Mouse (Mus musculus): Measurements from ENCODE around the gene Cdyl2.

The Cdyl2 gene

DNA sequence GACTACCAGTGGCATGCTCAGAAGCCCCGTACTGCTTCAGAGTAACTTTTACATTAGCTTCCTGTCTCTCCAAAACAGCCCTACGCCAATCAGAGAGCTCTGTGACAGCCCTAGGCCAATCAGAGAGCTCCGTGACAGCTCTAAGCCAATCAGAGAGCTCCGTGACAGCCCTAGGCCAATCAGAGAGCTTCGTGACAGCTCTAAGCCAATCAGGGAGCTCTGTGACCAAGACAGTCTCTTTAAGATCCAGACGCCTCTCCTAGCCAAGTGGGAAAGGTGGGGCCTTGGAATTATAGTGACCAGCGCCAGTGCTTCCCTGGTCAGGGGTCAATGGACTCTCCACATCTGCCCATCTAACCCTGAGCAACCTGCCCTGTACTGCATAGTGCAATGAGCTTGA is 62.2 kb downstream of the Cdyl2 start:
- no peak for DNase-seq

DNA sequence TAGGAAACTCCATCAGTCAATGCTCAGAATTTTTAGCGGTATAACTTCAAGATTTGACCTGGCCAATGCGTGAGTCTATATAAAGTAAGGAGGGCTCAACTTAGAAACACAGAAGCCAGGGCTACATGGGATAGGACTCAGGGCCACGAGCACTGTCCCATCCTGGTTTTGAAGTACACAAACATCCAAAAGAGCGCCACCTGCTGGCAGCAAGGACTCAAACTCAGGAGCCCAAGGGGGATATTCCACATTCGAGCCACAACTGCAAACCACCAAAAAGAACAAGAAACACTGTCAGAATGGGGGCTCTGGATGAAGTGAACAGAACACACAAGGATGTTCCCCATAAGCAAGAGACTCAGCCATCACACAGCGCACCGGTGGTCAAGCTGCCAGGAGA is 63.8 kb downstream of the Cdyl2 start:
- no peak for DNase-seq

DNA sequence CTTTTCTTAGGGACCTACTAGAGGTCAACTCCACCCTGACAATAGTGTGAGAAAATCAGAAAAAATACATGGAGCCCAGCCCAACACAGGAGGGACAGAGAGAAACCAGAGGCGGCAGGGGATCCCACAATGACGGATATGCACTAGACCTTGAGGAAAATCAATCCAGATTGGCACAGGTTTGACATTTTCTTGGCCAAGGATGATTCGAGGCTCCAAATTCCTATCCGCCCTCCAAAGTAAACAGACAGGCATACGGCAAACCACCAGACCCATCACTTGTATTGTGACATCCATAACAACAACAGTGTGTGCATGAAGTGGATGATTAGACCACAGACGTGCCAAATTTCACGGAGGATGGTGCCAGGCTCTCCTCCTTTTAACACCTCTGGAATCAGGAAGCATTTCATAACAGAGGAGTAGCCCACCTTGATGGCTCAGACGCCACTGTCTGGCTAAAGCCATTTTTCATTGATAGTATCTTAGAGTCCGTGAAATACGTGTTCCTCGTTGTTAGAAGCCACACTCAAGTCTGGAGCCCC is 65.9 kb downstream of the Cdyl2 start:
- DNase-seq, result no peak

DNA sequence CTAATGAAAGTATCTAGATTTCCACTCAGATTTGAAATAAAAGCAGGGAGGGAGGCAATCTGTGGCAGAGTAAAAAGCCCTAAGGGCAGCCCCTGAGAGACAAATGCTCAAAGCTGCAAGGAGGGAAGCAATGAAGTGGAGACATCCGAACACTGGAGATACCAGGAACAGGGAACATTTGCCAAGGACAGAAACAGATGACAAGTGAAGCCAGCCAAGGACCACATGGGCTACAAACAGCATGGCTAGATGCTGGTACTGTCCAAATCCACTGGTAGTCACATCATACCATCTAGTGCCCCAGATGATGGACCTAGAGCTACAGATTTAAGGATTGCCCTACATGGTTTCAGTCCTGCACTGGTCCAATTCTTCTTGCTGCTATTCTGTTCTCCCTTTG is 71.3 kb downstream of the Cdyl2 start:
- DNase-seq, result no peak

DNA sequence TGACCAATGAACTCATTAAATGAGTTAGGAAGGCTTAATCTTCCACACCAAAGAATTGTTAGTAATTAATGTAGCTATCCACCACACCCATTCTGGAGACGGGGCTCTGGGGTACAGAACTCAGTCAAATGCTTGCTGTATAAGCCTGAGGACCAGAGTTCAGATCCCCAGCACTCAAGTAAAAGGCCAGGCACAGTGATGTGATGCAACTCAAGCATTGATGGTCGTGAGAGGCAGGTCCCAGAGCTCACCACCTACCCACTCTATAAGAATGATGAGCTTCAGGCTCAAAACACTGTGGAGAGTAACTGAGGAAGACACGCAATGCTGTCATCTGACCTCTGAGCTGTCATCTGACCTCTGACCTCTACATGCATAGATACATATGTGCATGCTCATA is 76.0 kb downstream of the Cdyl2 start:
- no peak for DNase-seq

DNA sequence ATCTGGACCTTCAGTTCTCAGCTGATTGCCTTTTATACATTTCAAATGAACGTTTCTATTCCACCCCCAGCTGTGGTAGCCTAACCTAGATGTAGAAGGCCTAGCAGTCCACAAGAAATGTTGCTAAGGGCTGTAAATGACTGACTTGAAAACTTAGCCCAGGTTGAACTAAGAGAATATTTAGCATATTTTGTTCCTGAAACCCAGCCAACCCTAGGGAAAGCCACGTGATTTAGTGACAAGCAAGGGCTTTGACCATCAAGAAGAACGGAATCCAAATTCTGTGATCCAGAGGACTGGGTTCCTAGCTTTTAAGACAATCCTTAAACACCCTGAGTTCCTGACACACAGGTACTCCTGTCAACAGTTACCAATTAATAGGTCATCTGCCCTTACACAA is 77.9 kb downstream of the Cdyl2 start:
- DNase-seq, result no peak

DNA sequence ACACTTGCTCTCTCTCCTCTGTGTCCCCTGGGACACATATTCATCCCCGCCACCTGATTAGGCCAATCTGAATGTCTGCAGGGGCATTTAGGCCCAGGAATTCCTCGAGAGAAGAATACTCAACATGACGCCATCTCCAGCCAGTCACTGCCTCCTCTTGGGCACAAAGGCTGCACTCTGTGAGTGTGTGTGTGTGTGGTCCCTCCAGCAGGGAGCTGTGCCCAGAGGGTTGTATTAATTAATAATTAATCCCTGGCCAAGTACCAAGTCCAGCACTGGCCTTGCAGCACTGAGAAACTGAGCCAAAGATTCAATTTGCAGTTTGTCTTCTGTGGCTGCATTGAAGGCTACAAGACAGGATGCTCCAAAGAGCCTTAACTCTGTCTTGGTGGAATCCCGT is 79.8 kb downstream of the Cdyl2 start:
- no peak for DNase-seq

DNA sequence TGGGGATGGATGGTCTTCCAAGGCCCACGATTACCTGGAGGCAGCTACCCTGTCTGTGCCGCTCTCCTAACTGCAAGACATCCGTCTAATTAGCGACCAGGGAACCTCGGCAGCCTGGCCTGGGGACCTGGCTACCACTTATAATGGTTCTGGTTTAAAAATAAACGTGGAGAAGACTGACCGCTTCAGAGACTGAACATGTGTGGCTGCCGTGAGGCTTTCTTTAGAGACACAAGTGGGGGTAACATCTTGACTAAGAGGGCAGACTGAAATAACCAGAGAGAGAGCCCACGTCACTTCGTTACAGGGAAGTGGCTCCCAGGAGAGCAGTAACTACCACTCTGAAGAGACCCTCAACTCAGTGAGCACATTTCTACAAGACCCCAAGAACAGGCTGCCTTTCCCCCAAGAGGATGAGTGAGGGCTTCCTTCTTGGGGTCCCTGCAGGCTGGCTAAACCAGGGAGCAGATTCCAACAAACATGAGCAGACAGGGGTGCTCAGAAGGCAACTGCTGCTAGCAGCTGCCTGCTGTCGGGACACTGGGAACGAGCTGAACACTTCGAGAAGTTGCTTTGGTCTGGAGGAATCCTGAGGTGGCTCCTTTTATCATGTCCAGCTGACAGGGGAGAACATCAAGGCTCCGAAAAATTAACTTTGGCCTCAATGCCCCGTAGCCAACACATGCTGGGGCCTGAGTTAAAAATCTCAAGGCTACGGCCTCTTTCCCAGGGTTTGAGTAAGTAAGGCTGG is 82.6 kb downstream of the Cdyl2 start:
- no peak for DNase-seq

DNA sequence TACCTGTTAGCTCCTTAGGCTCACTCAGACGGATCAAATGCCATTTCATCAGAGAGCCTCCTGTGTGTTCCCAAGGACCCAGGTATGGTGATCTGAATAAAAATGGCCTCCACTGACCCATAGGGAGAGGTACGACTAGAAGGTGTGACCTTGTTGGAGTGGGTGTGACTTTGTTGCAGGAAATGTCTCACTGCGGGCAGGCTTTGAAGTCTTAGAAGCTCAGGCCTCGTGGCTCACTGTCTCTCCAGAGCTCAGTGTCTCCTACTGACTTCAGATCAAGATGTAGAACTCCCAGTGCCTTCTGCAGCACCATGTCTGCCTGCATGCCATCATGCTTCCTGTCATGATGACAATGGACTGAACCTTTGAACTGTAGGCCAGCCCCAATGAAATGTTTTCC is 87.4 kb downstream of the Cdyl2 start:
- DNase-seq, result no peak

DNA sequence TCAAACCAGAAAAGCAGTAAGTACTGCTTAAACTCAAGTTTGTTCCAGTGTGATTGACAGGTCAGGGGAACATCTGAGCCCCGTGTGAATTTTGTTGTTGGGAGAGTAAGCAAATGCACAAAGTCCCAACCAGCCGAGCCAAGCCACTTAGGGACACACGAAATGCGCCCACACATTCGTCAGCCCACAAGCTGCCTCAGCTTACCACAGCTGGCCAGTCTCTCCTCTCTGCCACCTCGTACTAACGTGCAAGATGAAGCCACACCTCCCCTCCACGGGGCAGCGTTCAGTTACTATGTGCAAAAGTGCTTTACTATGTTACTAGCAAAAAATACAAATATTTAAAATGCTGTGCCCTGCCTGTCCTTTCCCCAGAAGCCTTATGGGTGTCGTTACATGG is 91.9 kb downstream of the Cdyl2 start:
- no peak for DNase-seq

DNA sequence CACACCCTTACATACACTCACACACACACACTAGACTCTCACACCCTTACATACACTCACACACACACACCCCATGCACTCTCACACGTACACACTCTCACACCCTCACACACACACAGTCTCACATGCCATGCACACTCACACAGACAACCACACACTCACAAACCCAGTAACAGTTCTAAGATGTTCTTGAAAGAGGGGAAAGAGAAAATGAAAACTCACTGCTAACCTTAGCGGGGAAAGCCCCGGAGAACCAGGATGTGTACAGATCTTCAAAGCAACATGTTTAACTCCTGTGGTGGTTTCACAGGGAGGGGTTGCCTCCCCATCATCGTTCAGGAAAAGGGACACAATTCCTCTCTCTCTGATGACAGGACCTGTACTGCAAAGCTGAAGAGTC is 94.8 kb downstream of the Cdyl2 start:
- no peak for DNase-seq

DNA sequence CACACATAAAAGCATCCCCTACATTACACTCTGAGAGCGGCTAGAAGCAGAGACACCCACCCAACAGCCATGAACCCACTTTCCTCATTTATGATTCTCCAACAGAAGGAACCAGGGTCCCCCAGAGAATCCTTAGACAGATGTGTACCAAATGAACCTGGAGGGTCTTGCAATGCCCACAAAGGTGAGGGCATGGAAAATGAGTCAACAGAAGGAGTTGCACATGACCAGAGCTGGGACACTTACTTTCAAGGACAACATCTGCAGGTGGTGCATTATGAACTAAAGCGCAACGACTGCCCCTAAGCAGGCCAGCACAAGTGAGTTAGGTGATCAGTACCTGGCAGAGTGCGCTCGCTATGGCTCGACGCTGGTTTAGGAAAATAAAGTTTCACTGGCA is 95.6 kb downstream of the Cdyl2 start:
- DNase-seq, result no peak

DNA sequence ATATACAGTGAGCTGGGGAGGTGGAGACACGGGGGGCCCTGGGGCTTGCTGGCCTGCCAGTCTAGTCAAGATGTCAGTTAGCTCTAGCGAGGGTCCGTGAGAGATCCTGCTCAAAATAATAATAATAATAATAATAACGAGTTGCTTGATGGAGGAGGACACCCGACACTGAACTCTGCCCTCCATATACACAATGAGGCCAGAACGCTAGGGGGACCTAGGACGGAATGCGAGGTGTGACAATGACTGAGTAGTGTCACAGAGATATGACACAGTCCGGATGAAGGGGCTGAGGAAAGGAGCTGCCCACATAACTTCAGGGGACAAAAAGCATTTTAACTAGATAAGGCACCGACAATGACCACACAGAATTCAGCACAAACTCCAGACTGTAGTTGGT is 96.4 kb downstream of the Cdyl2 start:
- no peak for DNase-seq

DNA sequence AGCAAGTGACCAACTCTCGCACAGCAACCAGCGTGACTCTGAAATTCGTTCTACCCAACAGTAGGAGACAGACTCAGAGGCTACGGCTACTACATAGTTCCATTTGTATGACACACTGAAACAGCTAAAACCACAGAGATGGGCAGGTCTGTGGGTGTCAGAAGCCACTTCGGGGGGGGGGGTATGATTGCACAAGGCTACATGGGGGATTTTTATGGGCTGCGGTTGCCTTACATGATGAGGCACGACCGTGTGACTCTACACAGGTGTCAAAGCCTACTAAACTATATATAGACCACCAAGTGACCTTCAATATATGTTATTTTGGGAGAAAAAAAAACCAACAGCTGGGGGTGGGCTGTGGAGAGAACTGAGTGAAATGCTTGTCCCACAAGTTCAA is 96.8 kb downstream of the Cdyl2 start:
- DNase-seq, result no peak

DNA sequence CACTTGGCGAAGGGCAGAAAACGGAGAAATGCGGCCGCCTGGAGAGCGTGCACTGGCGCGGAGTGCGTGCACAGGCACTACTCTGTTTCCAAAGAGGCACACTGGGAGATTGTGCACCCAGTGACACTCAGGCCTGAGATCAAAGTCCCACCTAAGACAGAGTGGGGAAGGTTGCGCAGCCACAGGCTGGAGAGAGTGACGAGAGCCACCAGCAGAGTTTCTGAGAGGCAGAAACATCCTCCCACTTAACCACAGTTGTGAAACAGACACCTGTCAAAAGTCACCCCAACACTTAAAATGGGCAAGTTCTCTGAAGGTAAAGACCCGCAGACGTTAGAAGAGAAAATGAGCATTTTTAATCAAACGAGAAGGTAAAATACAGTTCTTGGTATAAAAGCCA is 97.5 kb downstream of the Cdyl2 start:
- no peak for DNase-seq

DNA sequence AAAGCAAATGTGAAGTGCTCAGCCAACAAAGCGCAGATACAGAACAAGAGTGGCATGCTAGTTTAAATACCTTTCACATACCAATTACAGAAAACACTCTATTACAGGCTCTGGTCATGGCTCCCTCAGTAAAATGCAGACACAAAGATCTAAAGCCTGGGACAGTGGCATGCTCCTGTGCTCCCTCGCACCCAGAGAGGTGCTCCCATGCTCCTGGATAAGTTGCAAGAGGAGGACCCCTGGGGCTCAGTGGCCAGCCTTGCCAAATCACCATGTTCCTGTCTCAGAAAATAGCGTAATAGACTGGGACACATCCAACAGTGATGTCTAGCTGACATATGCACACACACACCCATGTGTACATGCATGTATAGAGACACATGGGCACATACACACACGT is 98.4 kb downstream of the Cdyl2 start:
- DNase-seq, result no peak

DNA sequence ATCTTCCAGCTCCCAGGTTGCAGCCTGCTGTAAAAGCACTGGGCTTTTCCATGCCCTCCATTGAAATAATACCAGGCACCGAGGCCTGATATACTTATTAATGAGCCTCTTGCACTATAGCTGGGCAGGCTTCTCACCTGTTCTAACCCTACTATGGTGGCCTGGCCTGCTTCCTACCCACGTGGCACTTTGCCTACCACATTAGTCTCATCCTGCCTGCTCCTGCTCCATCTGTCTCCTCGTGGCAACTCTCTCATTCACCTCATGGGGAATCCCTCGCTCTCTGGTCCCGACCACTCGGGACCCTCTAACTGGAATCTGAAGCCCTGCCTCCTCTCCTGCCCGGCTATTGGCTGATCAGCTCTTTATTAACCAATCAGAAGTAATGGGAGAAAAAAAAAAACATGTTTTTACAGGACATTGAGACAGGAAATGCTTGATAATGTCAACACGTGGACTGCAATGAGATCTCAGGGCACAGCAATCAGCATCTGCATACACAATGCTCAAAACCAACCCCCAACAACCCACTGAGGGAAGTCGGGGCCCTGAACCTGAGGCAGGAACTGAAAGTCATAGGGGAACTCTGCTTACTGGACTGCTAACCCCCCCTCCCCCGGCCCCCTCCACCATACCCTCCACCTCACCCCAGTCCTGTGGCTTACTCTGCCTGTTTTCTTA is 99.2 kb downstream of the Cdyl2 start:
- no peak for DNase-seq

DNA sequence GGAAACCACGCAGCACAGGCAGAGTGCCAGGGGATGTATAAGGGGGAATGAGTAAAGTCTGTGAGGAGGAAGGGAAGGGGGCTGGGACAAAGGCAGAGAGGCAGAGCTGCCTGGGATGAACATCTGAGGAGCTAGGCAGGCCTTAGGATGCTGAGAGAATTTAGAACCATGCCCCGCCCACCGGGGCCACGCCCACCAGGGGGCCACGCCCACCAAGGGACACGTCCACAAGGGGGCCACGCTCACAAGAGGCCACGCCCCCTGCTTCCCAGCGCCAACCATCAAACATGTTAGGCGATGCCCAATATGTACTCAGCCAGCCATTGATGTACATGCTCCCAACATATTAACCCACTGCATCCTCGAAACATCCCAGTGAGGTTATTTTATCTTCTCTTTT is 102.7 kb downstream of the Cdyl2 start:
- DNase-seq, result no peak

DNA sequence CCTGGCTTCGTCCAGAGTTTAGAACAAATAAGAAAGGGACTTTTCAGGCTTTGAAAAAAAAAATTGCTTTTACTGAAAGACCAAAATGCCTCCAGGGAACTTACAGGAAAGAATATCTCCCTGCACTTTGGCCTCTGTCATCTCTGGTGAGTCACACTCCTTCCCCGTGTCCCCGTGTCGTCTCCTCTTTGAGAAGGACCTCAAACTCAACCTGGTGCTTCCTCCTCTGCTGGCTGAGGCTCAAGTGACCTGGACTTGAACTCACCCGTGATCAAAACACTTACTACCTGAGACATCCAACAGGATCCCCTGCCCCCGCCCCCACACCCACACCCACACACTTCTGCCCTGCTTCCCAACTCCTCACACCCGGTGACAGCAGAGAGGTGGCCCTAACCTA is 103.8 kb downstream of the Cdyl2 start:
- DNase-seq, result no peak

DNA sequence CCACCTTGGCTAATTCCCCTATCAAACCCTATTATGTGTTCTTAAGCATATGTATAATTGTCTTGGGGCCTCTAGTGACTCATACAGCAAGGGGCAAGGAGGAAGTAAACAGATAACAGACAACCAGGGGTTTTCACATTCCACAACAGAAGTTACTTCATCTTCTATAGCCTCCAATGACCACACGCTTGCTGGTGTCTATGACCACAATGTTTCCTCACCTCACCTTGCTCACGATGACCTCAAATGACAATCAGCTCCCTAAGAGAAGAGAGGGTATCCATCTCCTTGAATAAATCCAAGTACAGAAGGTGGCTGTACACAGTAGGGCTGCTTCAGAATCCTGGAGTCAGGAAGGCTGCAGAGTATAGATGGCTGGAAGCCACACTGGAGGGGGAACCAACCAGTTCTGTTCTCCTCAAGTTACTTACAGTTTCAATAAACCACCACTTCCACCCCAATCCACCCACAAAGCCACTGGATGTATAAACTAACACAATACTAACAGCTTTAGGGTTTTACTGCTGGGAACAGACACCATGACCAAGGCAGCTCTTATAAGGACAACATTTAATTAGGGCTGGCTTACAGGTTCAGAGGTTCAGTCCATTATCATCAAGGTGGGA is 104.8 kb downstream of the Cdyl2 start:
- no peak for DNase-seq

DNA sequence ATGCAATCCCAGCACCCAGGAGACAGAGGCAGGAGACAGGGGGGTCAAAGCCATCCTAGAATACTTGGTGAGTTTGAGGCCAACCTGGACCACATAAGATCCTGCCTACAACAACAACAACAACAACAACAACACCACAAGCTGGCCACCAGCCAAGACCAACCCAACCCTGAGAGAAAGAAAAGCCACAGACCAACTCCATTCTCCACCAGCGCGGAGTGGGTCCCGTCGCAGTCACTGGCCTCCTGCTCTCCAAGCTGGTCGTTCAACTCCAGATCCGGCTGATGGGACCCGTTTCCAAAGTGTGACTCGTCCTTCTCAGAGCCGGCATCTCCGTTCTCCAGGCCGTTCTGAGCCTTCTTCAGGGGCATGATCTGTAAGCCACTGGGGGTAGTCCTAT is 109.2 kb downstream of the Cdyl2 start:
- DNase-seq, result no peak

DNA sequence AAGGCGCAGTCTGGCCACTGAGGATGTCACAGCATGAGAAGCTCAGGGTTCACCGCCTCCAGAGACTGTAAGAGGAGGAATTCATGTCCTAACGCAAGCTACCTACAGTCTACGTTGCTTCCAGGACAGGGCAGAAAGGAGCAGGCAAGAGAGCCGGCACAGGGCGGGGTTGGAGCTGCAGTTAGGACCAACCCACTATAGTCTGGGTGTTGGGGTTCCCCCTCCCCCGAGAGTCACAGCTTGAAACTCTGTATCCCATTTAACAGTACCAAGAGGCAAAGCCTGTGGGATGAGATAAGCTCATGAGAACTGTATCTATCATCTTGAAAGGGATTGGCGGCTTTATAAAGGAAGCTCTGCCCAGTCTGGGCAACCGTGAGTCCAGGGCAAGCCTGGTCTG is 110.5 kb downstream of the Cdyl2 start:
- no peak for DNase-seq

DNA sequence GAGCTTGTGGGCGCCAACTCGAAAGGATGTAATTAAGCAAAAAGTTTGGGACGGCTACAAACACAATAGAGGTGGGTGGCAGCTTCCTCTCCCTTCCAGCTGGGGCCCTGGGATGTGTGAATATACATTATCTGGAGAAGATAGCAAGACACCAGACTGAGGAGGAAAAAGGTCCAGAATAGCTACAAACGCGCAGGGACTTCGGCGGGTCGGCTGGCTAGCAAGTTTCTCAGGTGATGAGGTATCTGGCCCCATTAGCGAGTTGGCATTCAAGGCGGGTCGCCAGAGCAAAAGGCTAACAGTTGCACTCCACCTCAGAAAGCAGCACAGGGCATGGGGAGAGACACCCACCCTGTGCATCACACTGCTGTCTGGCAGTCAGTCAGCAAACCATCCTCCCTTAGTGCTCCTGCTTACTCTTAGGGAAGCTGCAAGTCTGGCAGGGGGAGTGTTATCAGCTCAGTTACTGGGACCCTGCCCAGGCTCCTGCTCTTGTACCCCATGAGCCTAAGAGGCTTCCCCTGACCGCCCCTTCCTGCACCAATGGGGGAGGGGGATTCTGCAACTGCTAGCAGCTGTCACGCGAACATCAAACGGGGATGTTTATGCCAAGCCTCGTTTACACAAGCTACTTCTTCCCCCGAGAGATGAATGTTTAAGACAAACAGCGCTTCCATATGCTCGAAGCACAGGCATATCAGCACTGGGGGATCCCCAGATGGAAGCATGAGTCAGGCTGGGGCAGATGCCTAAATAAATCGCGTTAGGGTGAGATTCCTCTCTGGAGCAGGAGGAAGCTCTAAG is 111.4 kb downstream of the Cdyl2 start:
- peak; percentile 86 for DNase-seq

Data from right cerebral cortex, adult 18-20 months (tissue).